Mouse (Mus musculus): ENCODE measurements around the gene Mrpl18. TPM values are rescaled to one million over a fixed set of nuclear protein-coding genes. Genes with fewer than 3 reads are reported as not detected.
"Not testable (repeated sequence)": the region's sequence is repeated elsewhere in the genome, so short reads cannot be mapped to it uniquely, and the experiment has no call there.

Gene Mrpl18
- total RNA-seq (2021), result 84.1 and 86.9 TPM in 2 replicates
- long read RNA-seq, experiment 1, transcript Mrpl18-201 (4 exons, 1,219 nt), result major isoform, 122 of 129 reads
- long read RNA-seq, experiment 1, partial matches to known transcripts, result 0 of 129 reads
- long read RNA-seq, experiment 1, other reads (novel, unspliced or antisense), result 7 of 129 reads
- long read RNA-seq, experiment 2, transcript Mrpl18-201 (4 exons, 1,219 nt), result major isoform, 111 of 117 reads
- long read RNA-seq, experiment 2, partial matches to known transcripts, result 2 of 117 reads
- long read RNA-seq, experiment 2, other reads (novel, unspliced or antisense), result 4 of 117 reads

- peak; percentile 99 for DNase-seq
Observed at GRCm38 (mm10) chr17:12915881-12916583, at the start of gene Mrpl18. Mrpl18 (minus strand) TSS chr17:12916345.

GRCm38 (mm10) chr17:12963476-12963875 is 47.3 kb upstream of the Mrpl18 start:
- DNase-seq, result no peak

- DNase-seq, result peak; percentile 97
Observed at GRCm38 (mm10) chr17:12960331-12960873, 44.3 kb upstream of the Mrpl18 start, which contains the start of gene Acat2. Acat2 (minus strand) TSS chr17:12960747.

GRCm38 (mm10) chr17:12959377-12959776 is 43.2 kb upstream of the Mrpl18 start:
- not testable (repeated sequence) for DNase-seq

- DNase-seq, result peak; percentile 50
Observed at GRCm38 (mm10) chr17:12956664-12957063, 40.5 kb upstream of the Mrpl18 start.

- no peak for DNase-seq
Observed at GRCm38 (mm10) chr17:12949669-12950068, 33.5 kb upstream of the Mrpl18 start.

- no peak for DNase-seq
Observed at GRCm38 (mm10) chr17:12942459-12943162, 26.5 kb upstream of the Mrpl18 start.

GRCm38 (mm10) chr17:12941543-12942260 is 25.6 kb upstream of the Mrpl18 start:
- no peak for DNase-seq

GRCm38 (mm10) chr17:12940151-12940805 is 24.1 kb upstream of the Mrpl18 start, which contains the start of gene Acat3:
Acat3 (minus strand) TSS chr17:12940600.
- peak; percentile 31 for DNase-seq

GRCm38 (mm10) chr17:12939377-12940148 is 23.4 kb upstream of the Mrpl18 start:
- not testable (repeated sequence) for DNase-seq

- no peak for DNase-seq
Observed at GRCm38 (mm10) chr17:12938077-12938476, 21.9 kb upstream of the Mrpl18 start.

GRCm38 (mm10) chr17:12937412-12937970 is 21.3 kb upstream of the Mrpl18 start:
- no peak for DNase-seq

- no peak for DNase-seq
Observed at GRCm38 (mm10) chr17:12935719-12936118, 19.6 kb upstream of the Mrpl18 start.

- not testable (repeated sequence) for DNase-seq
Observed at GRCm38 (mm10) chr17:12931576-12931975, 15.4 kb upstream of the Mrpl18 start.

- no peak for DNase-seq
Observed at GRCm38 (mm10) chr17:12925703-12926180, 9.6 kb upstream of the Mrpl18 start.

GRCm38 (mm10) chr17:12925001-12925400 is 8.9 kb upstream of the Mrpl18 start:
- peak; percentile 27 for DNase-seq

- DNase-seq, result no peak
Observed at GRCm38 (mm10) chr17:12921073-12921472, 4.9 kb upstream of the Mrpl18 start.

GRCm38 (mm10) chr17:12916588-12917380 is 639 bp upstream of the Mrpl18 start:
- DNase-seq, result peak; percentile 68

- DNase-seq, result peak; percentile 56
Observed at GRCm38 (mm10) chr17:12915488-12915880, 661 bp downstream of the Mrpl18 start, which contains the start of gene Tcp1. Tcp1 (plus strand) TSS chr17:12915701.

Measured in adrenal gland, postnatal 14 days (tissue).